Mouse (Mus musculus): Measurements from ENCODE around the gene Il31ra. TPM values are rescaled to one million over a fixed set of nuclear protein-coding genes. Genes with fewer than 3 reads are reported as not detected.
"Not testable (repeated sequence)": the region's sequence is repeated elsewhere in the genome, so short reads cannot be mapped to it uniquely, and the experiment has no call there.

The Il31ra gene
- 0.22 and 0.23 TPM in 2 replicates for polyA plus RNA-seq (2012; rRNA removed)

DNA sequence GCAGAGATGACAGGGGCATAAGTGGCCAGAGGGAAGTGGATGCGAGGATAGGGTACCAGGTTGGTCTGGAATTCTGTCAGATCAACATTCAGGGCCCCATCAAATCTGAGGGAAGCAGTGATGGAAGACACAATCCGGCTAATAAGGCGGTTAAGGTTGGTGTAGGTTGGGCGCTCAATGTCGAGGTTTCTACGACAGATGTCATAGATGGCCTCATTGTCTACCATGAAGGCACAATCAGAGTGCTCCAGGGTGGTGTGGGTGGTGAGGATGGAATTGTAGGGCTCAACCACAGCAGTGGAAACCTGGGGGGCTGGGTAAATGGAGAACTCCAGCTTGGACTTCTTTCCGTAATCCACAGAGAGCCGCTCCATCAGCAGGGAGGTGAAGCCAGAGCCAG is at the start of gene Il31ra:
Il31ra (minus strand) TSS at position 101 of the 400 bp plus-strand sequence.
- H3K4me1 ChIP-seq (replicated peaks; ENCODE audit: control insufficient read depth, insufficient read depth, low read length); DNase-seq; H3K27ac ChIP-seq (ENCODE audit: control insufficient read depth, insufficient read depth, low read length); H3K4me3 ChIP-seq (ENCODE audit: control insufficient read depth, insufficient read depth, low read length); H3K27me3 ChIP-seq (ENCODE audit: control insufficient read depth, insufficient read depth, low read length); H3K36me3 ChIP-seq (ENCODE audit: control insufficient read depth, insufficient read depth, low read length): not testable (repeated sequence)
- WGBS: over 99% methylated on average over 6 of the region's 8 CpGs

DNA sequence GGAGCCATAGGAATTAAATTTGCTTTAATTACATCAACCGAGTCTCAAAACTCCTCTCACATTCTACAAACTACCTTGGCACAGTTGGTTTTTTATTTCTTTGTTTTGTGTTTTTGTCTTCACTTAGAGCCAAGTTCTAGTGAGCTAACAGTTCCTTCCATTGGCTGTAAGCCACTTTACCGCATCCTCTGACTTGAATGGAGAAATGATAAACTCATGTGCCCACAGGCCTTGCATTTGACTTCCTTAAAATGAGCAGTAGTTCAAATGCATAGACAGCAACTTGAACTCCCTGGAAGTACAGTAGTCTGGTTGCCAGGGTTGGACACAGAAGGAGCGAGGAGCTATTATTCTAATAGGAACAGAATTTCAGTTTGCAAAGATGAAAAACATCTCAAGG is 48.7 kb upstream of the Il31ra start:
- no peak overlapping the region for H3K4me3 ChIP-seq (ENCODE audit: control insufficient read depth, insufficient read depth, low read length)
- 80% methylated on average over 3 of the region's 3 CpGs for WGBS
- no peak overlapping the region for H3K27ac ChIP-seq (ENCODE audit: control insufficient read depth, insufficient read depth, low read length)
- no peaks in the 10 kb centered on the region for H3K36me3 ChIP-seq (ENCODE audit: control insufficient read depth, insufficient read depth, low read length)
- no peaks in the 10 kb centered on the region for H3K4me1 ChIP-seq (replicated peaks; ENCODE audit: control insufficient read depth, insufficient read depth, low read length)
- TF ChIP-seq POLR2A (IDR thresholded peaks at IDR 0.05; ENCODE audit: control insufficient read depth, extremely low read depth, insufficient read depth, low read length, poor library complexity) (no peak), CTCF (IDR thresholded peaks at IDR 0.05; ENCODE audit: borderline replicate concordance, control insufficient read depth, extremely low read depth, insufficient read depth, low read length, poor library complexity) (no peak)
- no peak for DNase-seq
- H3K27me3 ChIP-seq (ENCODE audit: control insufficient read depth, insufficient read depth, low read length): no peaks in the 10 kb centered on the region

GRCm38 (mm10) chr13:112639111-112639510 is 45.0 kb upstream of the Il31ra start:
- 91% methylated on average over 4 of the region's 4 CpGs for WGBS

GRCm38 (mm10) chr13:112636498-112636897 is 42.3 kb upstream of the Il31ra start:
- no peaks in the 10 kb centered on the region for H3K36me3 ChIP-seq (ENCODE audit: control insufficient read depth, insufficient read depth, low read length)
- DNase-seq: no peak
- WGBS: 73% methylated on average over 3 of the region's 3 CpGs
- H3K4me3 ChIP-seq (ENCODE audit: control insufficient read depth, insufficient read depth, low read length): no peak overlapping the region
- no peaks in the 10 kb centered on the region for H3K4me1 ChIP-seq (replicated peaks; ENCODE audit: control insufficient read depth, insufficient read depth, low read length)
- no peak for TF ChIP-seq CTCF (IDR thresholded peaks at IDR 0.05; ENCODE audit: borderline replicate concordance, control insufficient read depth, extremely low read depth, insufficient read depth, low read length, poor library complexity)
- TF ChIP-seq POLR2A (IDR thresholded peaks at IDR 0.05; ENCODE audit: control insufficient read depth, extremely low read depth, insufficient read depth, low read length, poor library complexity): no peak
- H3K27ac ChIP-seq (ENCODE audit: control insufficient read depth, insufficient read depth, low read length): no peak overlapping the region
- no peaks in the 10 kb centered on the region for H3K27me3 ChIP-seq (ENCODE audit: control insufficient read depth, insufficient read depth, low read length)

More at GRCm38 (mm10) chr13:112639111-112639510, 45.0 kb upstream of the Il31ra start:
- Histone ChIP-seq H3K27me3 (ENCODE audit: control insufficient read depth, insufficient read depth, low read length) (no peaks in the 10 kb centered on the region), H3K4me3 (ENCODE audit: control insufficient read depth, insufficient read depth, low read length) (no peak overlapping the region), H3K27ac (ENCODE audit: control insufficient read depth, insufficient read depth, low read length) (no peak overlapping the region), H3K4me1 (replicated peaks; ENCODE audit: control insufficient read depth, insufficient read depth, low read length) (no peaks in the 10 kb centered on the region), H3K36me3 (ENCODE audit: control insufficient read depth, insufficient read depth, low read length) (no peaks in the 10 kb centered on the region)
- no peak for DNase-seq
- TF ChIP-seq CTCF (IDR thresholded peaks at IDR 0.05; ENCODE audit: borderline replicate concordance, control insufficient read depth, extremely low read depth, insufficient read depth, low read length, poor library complexity): no peak
- TF ChIP-seq POLR2A (IDR thresholded peaks at IDR 0.05; ENCODE audit: control insufficient read depth, extremely low read depth, insufficient read depth, low read length, poor library complexity): no peak

DNA sequence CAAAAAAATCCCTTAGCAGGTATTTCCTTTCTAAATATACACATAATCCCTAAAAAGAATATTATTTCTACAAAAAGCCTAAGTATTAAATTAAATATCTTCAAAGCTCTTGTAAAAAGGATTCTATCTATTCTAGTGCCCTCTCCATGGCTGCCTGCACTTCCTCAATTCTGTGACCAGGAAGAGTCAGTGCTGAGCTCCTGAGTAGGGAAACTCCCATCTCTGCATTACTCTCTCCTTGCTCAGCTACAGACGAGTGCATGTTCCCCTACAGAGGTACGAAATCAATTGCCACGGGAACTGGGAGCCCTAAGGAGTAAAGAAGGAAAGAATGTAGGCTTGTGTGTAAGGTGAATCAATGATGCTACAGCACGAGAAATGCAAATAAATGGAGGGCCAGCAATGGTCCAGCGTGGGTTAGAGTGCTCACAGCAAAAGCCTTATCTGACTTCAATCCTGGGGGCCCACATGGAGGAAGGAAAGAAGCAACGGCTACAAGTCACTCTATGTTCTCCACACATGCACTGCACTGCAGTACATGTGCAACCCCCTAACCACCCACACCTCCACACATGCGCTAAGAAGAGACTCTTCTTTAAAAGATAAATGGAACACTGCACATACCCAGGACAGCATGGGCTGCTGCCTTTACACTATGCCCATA is 41.1 kb upstream of the Il31ra start:
- no peaks in the 10 kb centered on the region for H3K4me1 ChIP-seq (replicated peaks; ENCODE audit: control insufficient read depth, insufficient read depth, low read length)
- no peak for DNase-seq
- H3K27ac ChIP-seq (ENCODE audit: control insufficient read depth, insufficient read depth, low read length): no peak overlapping the region
- 51% methylated on average over 7 of the region's 7 CpGs for WGBS
- no peaks in the 10 kb centered on the region for H3K36me3 ChIP-seq (ENCODE audit: control insufficient read depth, insufficient read depth, low read length)
- H3K27me3 ChIP-seq (ENCODE audit: control insufficient read depth, insufficient read depth, low read length): no peaks in the 10 kb centered on the region
- TF ChIP-seq POLR2A (IDR thresholded peaks at IDR 0.05; ENCODE audit: control insufficient read depth, extremely low read depth, insufficient read depth, low read length, poor library complexity) (no peak), CTCF (IDR thresholded peaks at IDR 0.05; ENCODE audit: borderline replicate concordance, control insufficient read depth, extremely low read depth, insufficient read depth, low read length, poor library complexity) (no peak)
- no peak overlapping the region for H3K4me3 ChIP-seq (ENCODE audit: control insufficient read depth, insufficient read depth, low read length)

- H3K27me3 ChIP-seq (ENCODE audit: control insufficient read depth, insufficient read depth, low read length): no peaks in the 10 kb centered on the region
- DNase-seq: no peak
- TF ChIP-seq POLR2A (IDR thresholded peaks at IDR 0.05; ENCODE audit: control insufficient read depth, extremely low read depth, insufficient read depth, low read length, poor library complexity) (no peak), CTCF (IDR thresholded peaks at IDR 0.05; ENCODE audit: borderline replicate concordance, control insufficient read depth, extremely low read depth, insufficient read depth, low read length, poor library complexity) (no peak)
- no peaks in the 10 kb centered on the region for H3K36me3 ChIP-seq (ENCODE audit: control insufficient read depth, insufficient read depth, low read length)
- H3K4me3 ChIP-seq (ENCODE audit: control insufficient read depth, insufficient read depth, low read length): no peak overlapping the region
- no peaks in the 10 kb centered on the region for H3K4me1 ChIP-seq (replicated peaks; ENCODE audit: control insufficient read depth, insufficient read depth, low read length)
- no peak overlapping the region for H3K27ac ChIP-seq (ENCODE audit: control insufficient read depth, insufficient read depth, low read length)
These were observed 31.4 kb upstream of the Il31ra start for GRCm38 (mm10) chr13:112625566-112625965.

- Histone ChIP-seq H3K27ac (ENCODE audit: control insufficient read depth, insufficient read depth, low read length) (no peak overlapping the region), H3K36me3 (ENCODE audit: control insufficient read depth, insufficient read depth, low read length) (no peaks in the 10 kb centered on the region), H3K4me3 (ENCODE audit: control insufficient read depth, insufficient read depth, low read length) (no peak overlapping the region), H3K27me3 (ENCODE audit: control insufficient read depth, insufficient read depth, low read length) (no peaks in the 10 kb centered on the region), H3K4me1 (replicated peaks; ENCODE audit: control insufficient read depth, insufficient read depth, low read length) (no peaks in the 10 kb centered on the region)
- TF ChIP-seq CTCF (IDR thresholded peaks at IDR 0.05; ENCODE audit: borderline replicate concordance, control insufficient read depth, extremely low read depth, insufficient read depth, low read length, poor library complexity): no peak
- TF ChIP-seq POLR2A (IDR thresholded peaks at IDR 0.05; ENCODE audit: control insufficient read depth, extremely low read depth, insufficient read depth, low read length, poor library complexity): no peak
- 40% methylated on average over 3 of the region's 3 CpGs for WGBS
- no peak for DNase-seq
These were observed 30.5 kb upstream of the Il31ra start for GRCm38 (mm10) chr13:112624622-112625021.

All from thymus, adult 2 months (tissue).